Mouse (Mus musculus) right cerebral cortex, adult 2 months (tissue): ENCODE data around the gene Pkm.

Experiments used
- DNase-seq, 2 experiments: peaks; one replicate each; pipeline ENCODE4 v3.0.0; 2021 to 2022; ENCODE audit warnings: low spot score in 2 of 2

Gene Pkm

GRCm38 (mm10) chr9:59655958-59656634, at the start of gene Pkm:
TSS of gene Pkm (plus strand) at chr9:59656368.
- peak; percentile 97 to 98 for DNase-seq

DNA sequence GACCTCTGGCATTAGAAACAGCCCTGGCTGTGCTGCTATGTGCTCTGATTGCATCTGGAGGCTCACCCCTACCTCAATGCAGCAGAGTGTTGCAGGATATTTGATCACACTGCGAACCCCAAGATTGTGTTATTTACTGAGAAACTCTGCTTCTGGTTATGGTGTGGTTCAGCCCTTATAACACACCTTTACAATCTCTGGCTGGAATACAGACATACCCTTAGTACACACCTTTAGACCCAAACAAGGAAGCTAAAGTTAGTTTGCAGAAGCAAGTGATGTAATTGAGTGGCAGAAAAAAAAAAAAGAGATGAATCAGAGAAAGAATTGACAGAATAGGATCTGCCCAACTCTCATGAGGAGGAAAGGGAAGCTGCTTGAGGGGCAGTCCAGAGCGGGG, 45.2 kb upstream of the Pkm start:
- DNase-seq: no peak

GRCm38 (mm10) chr9:59615797-59616196, 40.4 kb upstream of the Pkm start:
- DNase-seq: no peak

- DNase-seq: peak; percentile 99 to 100
These were observed 39.4 kb upstream of the Pkm start, which contains the start of gene Parp6 for GRCm38 (mm10) chr9:59616622-59617306. TSS of gene Parp6 (plus strand) at chr9:59617284.

GRCm38 (mm10) chr9:59617307-59617973, 38.7 kb upstream of the Pkm start:
- DNase-seq: peak; percentile 19

- DNase-seq: no peak
These were observed 17.8 kb upstream of the Pkm start for GRCm38 (mm10) chr9:59638372-59638771.

DNA sequence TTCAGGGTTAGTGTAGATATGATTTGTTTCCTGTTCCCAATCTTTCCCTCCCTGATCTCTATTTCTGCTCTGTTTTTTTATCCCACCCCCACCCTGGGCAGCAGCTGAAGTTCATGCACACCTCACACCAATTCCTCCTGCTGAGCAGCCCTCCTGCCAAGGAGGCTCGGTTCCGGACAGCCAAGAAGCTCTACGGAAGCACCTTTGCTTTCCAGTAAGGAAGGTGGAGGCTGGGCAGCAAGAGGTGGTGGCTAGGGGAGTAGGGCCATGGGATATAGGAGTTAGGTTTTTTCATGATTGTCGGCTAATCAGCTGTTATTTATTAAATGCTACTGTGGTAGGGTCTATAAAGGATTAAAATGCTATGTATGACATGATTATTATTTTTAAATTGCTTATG, 16.2 kb upstream of the Pkm start:
- no peak for DNase-seq

DNA sequence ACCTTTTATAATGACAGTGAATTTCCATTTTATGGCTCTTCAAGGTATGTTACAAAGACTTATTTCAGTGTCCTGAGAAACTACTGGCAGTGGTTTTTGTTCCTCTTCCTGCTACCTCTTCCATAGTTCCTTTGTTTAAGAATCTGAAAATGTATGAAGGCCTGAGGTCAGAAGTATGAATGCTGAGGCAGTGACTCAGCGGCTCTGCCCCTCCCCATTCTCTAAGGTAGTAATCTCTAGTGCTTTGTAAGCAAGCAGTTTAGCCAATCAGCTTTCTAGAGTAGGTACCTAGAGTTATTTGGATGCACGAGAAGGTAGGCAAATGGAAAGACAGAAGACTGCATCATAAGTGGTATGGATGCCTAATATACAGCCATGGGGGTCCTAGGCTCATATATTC, 14.8 kb upstream of the Pkm start:
- DNase-seq: no peak

GRCm38 (mm10) chr9:59649911-59650310, 6.3 kb upstream of the Pkm start:
- DNase-seq: no peak

- DNase-seq: peak; percentile 60
These were observed 2.8 kb upstream of the Pkm start for GRCm38 (mm10) chr9:59653371-59653770.

DNA sequence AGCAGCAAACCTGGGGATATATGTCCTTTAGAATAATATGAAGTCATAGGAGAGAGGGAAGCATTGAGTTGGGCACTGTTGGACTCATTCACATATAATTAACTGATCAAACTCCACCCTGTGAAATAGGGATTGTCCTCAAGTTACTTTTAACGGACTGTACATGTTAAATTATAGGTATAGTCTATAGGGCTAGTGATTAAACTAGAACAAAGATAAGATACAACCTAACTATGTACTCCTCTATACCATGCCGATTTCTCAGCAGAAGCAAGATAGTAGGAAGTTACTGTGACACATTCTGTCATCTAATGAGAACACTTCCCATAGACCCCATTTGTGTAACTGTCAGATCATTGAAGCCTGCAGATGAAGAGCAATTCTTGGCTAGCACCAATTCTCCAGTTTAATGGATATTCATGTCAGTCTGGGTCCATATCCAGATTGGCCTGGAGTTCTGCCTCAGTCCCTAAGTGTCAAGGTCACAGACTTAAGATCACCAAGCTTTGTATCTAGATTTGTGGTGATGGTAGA, 1.7 kb upstream of the Pkm start:
- DNase-seq: no peak

GRCm38 (mm10) chr9:59656635-59657617, 758 bp downstream of the Pkm start:
- DNase-seq: peak; percentile 86 to 90

GRCm38 (mm10) chr9:59658146-59658545, 2.0 kb downstream of the Pkm start:
- DNase-seq: no peak

- peak; percentile 76 to 84 for DNase-seq
These were observed 3.2 kb downstream of the Pkm start for GRCm38 (mm10) chr9:59659036-59660026.

DNA sequence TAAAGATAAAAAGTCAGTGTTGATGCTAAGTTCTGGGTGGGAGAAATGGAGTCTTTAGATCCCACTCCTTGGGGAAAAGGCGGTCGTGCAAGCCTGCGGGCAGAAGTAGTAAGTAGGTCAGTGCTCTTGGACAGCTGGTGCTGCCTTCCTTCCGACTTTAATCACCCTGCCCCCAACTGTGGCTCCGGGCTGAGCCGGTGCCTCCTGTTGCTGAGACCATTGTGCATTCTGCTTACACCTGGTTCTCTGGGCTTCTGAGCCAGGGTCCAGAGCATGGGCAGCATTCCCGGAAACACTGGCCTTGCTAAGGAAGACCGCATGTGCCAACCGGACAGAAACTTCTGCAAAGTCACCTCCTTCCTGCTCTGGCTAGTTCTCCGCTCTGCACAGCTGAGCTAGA, 4.3 kb downstream of the Pkm start:
- no peak for DNase-seq

- no peak for DNase-seq
These were observed 5.3 kb downstream of the Pkm start for GRCm38 (mm10) chr9:59661298-59661975.

- no peak for DNase-seq
These were observed 7.1 kb downstream of the Pkm start for GRCm38 (mm10) chr9:59663226-59663625.

- DNase-seq: no peak
These were observed 7.8 kb downstream of the Pkm start for GRCm38 (mm10) chr9:59663957-59664356.

GRCm38 (mm10) chr9:59664664-59665256, 8.6 kb downstream of the Pkm start:
- DNase-seq: no peak
